Mouse (Mus musculus) left cerebral cortex, adult 18-20 months (tissue): ENCODE results near the gene Spag5. TPM values are rescaled to one million over a fixed set of nuclear protein-coding genes. Genes with fewer than 3 reads are reported as not detected.

Experiments
- DNase-seq, 2 experiments: peaks; one replicate each; pipeline ENCODE4 v3.0.0; 2021 to 2022; ENCODE audit warnings: low spot score in 2 of 2, mixed read lengths in 1 of 2
- total RNA-seq, 2 experiments: library from RNA; stranded (reverse); gene quantifications; 2 replicates each; pipeline ENCODE4 v1.2.3; 2021

The Spag5 gene
- total RNA-seq, 2 experiments from 2014 or later = 9.8 to 11.3 TPM

GRCm38 (mm10) chr11:78322076-78322831 lies 20.9 kb downstream of the Spag5 start:
- DNase-seq = no peak

DNA sequence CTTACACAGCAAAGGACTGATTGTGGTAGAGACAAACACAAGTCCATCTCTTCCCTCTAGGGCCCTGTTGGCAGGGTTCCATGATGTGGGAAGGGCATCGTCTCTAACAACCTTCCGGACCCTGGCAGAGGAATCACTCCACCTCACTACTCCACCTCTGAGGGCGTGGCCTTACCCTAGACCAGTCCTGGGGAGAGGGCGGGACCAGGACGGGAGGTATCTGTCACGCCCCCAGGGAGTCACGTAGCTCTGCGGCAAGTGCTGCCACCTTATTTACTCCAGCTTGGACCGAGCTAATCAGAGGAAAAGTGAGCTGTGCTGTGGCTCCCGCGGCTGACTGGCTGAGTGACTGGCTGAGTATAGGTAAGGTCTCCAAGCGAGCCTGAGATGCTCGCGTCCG lies 21.5 kb downstream of the Spag5 start, which contains the start of gene Aldoc:
Aldoc (plus strand) TSS at position 109 of the 400 bp plus-strand sequence.
- DNase-seq = peak; percentile 77 to 85

DNA sequence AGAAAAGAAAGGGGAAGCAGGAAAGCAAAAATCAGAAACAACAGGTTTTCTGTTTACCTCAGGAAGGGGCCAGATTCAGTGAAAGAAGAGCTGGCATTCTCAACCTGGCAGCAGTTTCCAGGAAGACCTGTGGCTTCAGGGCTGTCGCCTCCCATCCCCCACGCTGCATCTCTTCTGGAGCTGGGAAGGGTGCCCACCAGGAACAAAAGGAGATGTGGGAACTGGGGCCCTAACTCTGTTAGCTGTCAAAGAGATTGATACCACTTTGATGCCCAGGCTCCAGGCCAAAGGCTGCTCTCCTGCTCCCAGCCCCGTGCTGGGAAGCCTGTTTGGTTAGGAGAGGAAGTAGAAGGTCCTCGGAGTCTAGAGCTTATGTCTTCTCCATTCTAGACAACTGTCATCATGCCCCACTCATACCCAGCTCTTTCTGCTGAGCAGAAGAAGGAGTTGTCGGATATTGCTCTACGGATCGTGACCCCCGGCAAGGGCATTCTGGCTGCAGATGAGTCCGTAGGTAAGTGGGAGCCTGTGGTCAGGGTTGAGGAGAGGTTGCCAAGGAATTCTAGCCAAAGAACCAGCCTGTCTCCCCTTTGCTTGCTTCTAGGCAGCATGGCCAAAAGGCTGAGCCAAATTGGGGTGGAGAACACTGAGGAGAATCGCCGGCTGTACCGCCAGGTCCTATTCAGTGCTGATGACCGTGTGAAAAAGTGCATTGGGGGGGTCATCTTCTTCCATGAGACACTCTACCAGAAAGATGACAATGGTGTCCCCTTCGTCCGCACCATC lies 22.9 kb downstream of the Spag5 start:
- peak in 1 of 2 experiments; percentile 32 for DNase-seq

DNA sequence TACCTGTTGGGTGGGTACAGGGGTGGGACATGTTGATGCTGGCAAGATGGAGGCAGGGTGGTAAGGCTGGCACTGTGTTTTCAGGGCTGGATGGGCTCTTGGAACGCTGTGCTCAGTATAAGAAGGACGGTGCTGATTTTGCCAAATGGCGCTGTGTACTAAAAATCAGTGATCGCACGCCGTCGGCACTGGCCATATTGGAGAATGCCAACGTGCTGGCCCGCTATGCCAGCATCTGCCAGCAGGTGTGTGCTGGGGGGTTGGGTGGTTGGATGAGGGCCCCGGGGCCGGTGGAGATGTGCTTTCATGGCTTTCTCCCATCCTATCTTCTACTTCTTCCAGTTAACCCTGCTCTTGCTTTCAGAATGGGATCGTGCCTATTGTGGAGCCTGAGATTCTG lies 23.6 kb downstream of the Spag5 start:
- DNase-seq = no peak

DNA sequence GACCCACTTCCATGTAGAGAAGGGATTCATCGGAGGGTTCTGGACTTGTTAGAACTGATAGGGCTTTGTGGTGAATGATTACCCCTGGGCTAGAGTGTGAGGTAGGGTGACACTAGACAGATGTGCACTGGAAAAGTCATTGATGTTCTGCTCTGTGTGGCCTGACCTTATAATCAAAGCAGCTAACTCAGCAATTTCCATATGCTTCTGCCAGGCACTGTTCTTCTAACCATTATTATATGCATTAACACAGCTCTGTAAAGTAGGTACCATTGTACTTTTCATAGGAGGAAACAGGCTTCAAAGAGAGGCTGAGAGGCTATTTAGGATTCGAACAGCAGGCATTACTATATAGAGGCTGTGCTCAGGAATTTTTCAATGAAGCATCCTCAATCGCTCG lies 25.9 kb downstream of the Spag5 start:
- no peak for DNase-seq

DNA sequence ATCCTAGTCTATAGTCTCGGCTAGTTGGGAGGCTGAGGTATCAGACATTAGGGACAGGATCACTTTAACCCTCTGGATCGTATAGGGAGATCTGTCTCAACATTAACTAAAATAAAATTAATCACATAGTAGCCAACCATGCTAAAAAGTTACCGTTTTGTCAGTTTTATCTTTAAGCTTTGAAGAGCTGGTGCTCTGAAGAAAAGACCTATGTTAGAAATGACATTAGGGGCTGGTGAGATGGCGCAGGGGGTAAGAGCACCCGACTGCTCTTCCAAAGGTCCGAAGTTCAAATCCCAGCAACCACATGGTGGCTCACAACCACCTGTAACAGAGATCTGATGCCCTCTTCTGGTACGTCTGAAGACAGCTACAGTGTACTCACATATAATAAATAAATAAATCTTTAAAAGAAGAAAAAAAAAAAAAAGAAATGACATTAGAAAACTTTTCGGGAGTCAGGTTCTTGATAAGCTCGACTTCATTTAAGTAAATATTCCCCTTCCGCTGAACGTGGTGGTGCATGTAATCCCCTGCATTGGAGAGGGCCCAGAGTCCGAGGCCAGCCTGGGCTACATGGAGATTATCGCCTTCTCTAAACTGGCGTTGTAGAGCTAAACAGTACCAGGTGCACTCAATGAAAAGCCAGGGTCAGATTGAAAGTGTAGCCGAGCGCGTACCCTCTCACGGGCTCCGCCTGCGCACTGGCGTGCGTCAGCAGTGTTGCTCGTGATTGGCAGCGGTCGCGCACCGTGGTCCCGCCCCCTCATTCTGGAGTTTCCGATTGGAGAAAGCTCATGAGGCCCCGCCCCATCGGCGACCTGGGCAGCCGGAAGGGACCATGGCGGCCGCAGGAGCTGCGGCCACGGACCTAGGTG lies 26.5 kb downstream of the Spag5 start, which contains the start of gene Pigs:
Pigs (plus strand) TSS at position 782 of the 878 bp plus-strand sequence.
- DNase-seq = peak; percentile 96 to 97

GRCm38 (mm10) chr11:78328512-78329056 lies 27.3 kb downstream of the Spag5 start:
- no peak for DNase-seq

DNA sequence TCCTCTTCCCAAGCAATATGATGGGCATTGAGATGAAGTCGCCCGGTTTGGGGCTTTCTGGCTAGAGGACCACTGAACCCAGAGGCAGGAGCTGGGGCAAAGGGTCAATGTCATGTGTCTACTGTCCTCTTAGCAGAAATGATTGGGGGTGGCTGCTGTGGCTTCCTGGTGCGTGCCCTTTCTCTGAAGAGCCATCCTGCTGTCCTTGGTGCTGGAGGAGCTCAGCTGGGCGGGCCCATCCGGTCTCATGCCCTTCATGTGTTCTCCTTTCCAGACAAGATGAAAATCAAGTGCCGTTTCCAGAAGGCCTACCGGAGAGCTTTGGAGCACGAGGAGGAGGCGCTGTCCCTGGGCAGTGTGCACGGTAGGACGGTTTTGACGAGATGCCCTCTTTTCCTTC lies 31.3 kb downstream of the Spag5 start:
- no peak for DNase-seq

GRCm38 (mm10) chr11:78333992-78334391 lies 32.7 kb downstream of the Spag5 start:
- no peak for DNase-seq

- no peak for DNase-seq
Observed at GRCm38 (mm10) chr11:78337040-78337439, 35.7 kb downstream of the Spag5 start.

- no peak for DNase-seq
Observed at GRCm38 (mm10) chr11:78341702-78342101, 40.4 kb downstream of the Spag5 start.

GRCm38 (mm10) chr11:78343381-78344327 lies 42.3 kb downstream of the Spag5 start, which contains the start of gene Unc119:
Unc119 (plus strand) TSS chr11:78343482.
- DNase-seq = peak; percentile 69 to 78

- DNase-seq = no peak
Observed at GRCm38 (mm10) chr11:78344328-78344889, 43.1 kb downstream of the Spag5 start.

DNA sequence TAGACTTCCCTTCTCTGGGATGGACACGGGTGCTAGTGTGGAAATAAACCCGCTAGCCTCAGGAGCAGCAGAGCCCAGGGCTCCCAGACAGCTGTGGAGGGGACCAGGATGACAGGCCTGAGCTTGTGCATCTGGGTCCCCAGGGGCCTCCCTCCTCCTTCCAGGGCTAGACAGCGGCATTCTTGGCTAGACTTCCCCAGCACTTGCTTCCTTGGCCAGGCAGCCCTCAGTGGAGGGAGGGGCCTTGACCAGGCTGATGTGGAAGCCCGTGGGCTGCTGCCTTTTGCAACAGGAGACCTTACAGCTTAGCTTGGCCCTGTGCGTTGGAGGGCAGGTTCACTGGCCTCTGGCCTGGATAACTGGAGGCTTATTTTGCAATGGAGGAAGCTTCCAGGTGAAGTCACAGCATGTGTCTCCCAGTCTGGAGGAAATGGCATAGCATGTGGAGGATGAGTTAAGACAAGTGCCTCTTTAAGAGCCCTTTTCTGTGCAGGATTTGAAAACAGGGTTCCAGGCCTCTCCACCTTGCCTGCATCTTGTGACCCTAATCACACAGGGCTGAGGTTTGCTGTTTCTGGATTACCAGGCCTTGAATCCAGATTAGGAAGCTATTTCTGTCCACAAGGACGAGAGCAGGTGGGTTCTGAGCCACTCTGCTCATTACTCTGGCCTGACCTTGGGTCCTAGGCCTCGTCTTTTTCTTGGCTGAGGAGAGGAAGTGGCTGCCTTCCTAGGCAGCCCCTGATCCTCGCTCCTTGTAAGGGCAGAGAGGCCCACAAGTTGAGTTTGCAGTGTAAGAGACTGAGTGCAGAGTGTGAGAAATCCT lies 43.8 kb downstream of the Spag5 start:
- no peak for DNase-seq

GRCm38 (mm10) chr11:78345801-78346200 lies 44.5 kb downstream of the Spag5 start:
- DNase-seq = no peak

DNA sequence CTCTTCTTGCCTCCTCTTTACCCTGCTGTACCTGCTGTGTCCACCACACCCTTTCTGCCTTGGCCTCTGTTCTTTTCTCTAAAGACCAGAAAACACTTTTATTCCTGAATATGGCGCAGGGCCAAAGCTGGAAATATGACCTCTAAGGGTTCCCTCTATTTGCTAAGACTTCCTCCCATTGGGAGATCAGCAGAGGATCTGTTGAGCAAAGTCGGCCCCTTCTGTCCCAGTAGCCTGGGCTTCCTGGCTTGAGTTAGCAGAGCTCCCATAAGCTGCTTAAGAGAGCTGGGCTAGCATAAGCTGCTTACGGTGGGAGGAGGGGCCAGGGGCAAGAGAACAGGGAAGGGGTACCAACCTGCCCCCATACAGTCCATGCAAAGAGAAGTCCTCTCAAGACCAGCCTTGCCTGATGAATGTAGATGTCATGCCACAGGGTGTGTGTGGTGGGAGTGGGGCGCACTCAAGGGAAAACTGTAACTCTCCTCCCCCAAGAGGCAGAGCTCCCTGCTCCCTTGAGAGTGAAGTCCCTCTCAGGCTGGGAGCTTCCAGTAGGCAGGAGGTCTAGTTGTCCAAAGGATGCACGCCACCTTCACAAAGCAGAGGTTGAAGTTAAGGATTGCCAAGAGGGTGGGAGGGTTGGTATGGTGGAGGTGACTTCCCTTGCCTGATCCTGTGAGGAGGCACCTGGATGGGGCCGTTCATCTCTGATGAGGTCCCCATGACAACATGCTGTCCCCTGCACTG lies 45.2 kb downstream of the Spag5 start:
- DNase-seq = no peak

DNA sequence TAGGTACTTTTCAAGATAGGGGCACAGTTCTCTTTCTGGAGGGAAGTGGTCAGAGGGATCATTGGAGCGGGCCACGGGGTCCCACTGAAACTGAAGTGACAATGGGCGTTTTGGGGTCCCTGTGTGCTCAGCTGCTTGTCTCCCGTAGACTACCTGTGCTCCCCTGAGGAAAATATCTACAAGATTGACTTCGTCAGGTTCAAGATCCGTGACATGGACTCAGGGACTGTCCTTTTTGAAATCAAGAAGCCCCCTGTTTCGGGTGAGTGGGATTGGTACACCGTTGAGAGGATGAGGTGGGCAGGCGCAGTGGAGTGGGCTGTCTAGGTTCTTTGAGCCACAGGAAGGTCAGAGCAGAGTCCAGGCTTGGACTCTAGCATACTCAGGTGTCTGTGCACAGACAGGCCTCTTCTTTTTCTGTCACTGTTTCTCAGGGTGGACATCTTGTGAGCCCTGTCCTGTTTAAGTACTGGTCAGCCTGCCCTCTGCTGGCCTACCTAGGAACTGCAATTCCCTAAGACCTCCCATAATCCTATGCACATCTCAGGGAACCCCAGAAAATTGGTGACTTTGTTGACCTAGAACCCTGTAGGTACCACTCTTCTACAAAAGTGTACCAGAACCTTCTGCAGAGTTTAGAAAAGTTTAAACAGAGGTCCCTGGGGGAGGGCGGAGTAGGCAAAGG lies 45.9 kb downstream of the Spag5 start:
- peak; percentile 55 to 73 for DNase-seq
